Mouse (Mus musculus): ENCODE results near the gene Bcor.

Bcor gene

DNA sequence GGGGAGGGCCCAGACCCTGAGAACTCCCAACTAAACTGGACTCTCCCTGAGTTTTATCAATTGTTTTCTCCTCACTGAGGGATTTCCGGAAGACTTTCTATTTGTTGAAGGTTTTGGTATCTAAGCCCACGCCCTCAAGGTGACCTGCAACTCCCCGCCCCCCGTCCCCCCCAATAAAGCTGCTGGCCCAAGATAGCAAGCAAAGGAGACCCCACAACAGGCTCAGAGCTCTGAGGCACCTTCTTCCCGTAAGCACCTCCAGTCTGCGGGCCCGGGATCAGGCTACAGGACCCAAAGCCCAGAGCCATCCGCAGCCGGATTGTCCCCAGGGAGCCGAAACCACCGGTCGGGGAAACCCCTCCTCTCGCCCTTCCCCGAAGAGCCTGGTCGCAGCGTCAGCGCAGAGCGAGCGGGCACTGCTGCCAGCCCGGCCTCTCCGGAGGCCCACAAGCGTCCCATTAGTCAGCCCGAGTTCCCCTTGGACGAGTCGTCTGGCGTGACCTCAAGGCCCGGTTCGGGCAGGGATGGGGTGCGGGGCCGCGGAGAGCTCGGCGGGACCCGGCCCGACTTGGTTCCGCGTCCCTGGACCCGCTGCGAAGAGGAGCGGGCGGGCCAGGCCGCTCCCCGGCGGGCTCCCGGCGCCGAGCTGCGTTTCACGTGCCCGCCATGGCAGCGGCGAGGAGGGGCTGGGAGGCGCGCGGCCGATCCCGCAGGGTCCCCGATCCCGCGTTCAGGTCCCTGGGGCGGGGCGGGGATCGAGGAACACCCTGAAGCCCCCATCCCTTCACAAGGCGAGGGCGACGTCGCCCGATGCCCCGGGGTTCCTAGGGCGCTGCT is 73.3 kb downstream of the Bcor start:
- DNase-seq (ENCODE audit: low spot score in 2 of 2), result peak; percentile 60 to 71

DNA sequence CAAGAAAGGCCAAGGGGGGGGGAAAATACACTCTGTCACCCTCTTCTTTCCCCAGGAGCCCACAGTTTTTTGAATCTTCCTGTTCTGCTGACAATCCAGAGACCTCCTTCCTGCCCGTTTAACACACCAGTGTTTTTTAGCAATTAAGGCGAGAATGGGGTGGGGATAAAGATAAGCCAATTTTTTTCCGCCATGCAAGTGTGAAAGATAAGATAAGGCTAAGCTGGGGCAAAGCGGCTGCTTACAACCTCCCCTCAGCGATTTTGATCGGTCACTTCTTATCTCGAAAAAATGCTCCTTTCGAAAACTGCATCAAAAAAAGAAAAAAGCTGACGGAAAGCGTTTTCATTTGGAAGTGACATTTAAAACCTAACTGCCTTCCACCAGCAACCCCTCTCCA is 74.2 kb downstream of the Bcor start:
- no peak for DNase-seq (ENCODE audit: low spot score in 2 of 2)

DNA sequence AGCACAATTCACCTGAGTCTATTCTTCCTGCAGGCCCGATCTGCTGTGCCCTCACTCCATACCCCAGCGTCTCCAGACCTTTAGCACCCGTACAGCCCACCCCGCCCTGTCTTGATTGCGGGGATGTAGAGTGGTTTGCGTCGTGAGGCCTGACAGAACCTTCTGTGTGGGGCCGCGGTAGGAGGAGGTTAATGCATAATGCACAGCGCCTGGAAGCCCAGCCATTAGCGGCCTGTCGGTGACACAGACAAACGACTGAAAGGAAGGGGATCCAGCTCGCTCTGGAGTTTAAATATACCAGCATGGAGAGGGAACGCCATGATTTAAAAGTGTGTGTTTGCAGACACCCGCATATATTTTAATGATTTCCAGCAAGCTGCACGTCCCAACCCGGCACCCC is 74.9 kb downstream of the Bcor start:
- DNase-seq (ENCODE audit: low spot score in 2 of 2), result no peak

DNA sequence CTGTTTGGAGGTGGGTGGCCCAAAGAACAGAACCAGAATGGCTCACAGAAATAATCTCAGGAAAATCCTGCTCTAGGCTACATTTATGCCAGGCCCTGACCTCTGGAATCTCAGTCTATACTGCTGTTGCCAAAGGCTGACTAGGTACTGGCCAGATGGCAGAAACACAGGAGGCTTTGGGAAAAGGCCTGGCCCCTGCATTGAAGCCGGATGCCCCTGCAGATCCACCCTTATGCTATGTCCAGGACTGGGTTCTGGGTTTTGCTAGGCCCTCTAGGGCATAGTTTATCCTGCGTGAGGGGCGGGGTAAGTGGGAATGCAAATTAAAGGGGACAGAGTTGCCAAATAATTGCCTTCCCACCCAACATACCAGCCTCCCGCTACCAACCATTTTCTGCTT is 75.5 kb downstream of the Bcor start:
- no peak for DNase-seq (ENCODE audit: low spot score in 2 of 2)

GRCm38 (mm10) chrX:12083631-12084030 is 76.5 kb downstream of the Bcor start:
- no peak for DNase-seq (ENCODE audit: low spot score in 2 of 2)

- peak in 1 of 2 experiments; percentile 22 for DNase-seq (ENCODE audit: low spot score in 2 of 2)
Observed at GRCm38 (mm10) chrX:12082736-12083135, 77.4 kb downstream of the Bcor start.

- no peak for DNase-seq (ENCODE audit: low spot score in 2 of 2)
Observed at GRCm38 (mm10) chrX:12082184-12082583, 78.0 kb downstream of the Bcor start.

DNA sequence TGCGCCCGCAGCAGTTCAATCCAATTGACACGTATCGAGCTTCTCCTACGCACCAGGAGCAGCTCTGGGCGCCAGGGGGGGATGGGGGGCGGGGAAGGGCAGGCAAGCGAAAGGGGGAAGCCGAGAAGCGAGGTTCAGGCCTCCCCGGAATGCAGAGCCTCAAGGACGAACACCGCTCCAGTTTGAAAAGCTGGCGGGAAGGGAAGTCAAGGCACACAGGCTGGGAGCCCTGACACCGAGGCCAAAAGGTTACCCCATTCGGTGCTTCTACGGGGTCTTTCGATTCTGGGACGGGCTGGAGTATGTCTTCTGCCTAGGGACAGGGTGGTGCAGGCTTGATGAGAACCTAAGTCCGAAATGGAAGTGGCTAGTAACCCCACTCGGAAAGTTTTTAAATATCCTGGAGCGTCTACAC is 78.4 kb downstream of the Bcor start:
- DNase-seq (ENCODE audit: low spot score in 2 of 2), result peak in 1 of 2 experiments; percentile 16

GRCm38 (mm10) chrX:12080904-12081740 is 79.0 kb downstream of the Bcor start:
- peak; percentile 32 to 63 for DNase-seq (ENCODE audit: low spot score in 2 of 2)

DNA sequence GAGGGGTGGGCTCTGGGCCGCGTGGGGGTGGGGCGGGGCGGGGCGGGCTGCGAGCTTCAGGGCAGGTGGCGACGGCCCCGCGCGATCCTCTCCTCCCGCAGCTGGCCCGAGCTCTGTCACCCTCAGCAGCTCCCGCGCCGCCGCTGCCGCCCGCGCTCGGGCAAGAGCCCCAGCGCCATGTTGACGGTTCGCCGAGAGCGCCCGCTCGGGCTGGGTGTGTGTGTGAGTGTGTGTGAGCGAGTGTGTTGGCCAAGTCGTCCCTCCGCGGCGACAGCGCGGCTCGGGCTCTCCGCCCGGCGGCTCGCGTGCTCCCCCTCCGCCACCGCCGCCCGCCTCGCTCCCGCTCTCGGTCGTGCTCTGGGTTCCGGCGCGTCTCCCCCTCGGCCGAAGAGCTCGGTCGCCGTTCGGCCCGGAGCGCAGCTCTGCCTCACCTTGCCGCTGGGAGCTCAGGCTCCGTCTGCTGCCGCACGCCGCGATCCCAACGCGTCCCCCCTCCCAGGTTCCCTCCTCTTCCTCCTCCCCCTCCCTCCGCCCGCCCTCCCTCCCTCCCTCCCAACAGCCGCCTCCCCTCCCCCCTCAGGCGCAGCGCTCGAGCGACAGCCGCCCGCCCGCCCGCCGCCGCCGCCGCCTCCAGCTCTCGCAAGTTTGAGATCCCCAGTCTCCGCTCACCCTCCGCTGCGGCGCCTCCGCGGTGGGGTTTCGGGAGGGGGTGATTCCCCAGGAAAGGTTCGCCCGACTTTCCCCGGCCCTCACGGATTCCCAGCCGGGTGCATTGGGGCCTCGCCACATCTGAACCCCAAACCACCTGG is 79.9 kb downstream of the Bcor start:
- DNase-seq (ENCODE audit: low spot score in 2 of 2), result peak; percentile 59 to 76

- DNase-seq (ENCODE audit: low spot score in 2 of 2), result peak; percentile 63 to 71
Observed at GRCm38 (mm10) chrX:12079309-12080094, 80.7 kb downstream of the Bcor start.

GRCm38 (mm10) chrX:12079059-12079308 is 81.2 kb downstream of the Bcor start:
- no peak for DNase-seq (ENCODE audit: low spot score in 2 of 2)

DNA sequence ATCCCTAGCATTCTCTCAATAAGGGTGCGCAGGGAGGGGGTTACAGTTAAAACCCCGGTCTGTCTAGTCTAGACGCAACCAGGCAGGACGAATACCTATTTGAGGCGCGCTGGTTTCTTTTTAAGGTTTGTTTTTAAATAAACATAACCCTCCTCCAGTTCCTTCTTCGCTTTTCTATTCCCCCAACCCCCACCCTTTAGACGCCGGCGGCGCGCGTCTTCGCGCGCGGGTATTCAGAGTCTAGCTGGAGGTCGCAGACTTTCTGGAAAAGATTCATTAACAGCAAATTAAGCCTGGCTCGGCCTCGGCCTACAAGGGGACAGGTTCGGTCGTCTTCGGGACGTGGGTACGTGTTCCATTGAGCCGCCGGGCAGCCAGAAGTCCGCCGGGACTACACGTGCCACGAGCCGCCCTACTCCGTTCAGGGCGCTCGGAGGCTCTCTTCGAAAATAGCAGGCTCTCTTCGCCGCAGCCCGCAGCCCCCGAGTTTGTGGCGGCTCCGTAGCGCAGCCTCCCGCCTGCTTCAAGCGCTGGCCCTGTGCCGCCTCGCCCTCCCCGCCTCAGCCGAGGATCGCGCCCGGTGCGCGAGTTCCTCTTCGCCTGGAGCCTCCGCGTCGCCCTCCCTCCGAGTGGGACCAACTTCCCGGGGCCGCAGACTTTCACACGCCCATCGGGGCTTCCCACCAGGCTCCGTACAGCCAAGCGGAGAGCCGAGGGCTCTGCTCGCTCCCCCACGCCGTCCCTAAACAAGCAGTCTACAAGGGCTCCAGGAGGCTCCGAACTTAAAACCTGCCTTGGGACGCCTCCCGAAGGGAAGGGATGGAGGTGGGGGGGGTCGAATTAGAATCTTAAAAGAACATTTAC is 81.7 kb downstream of the Bcor start:
- DNase-seq (ENCODE audit: low spot score in 2 of 2), result peak; percentile 51 to 62

DNA sequence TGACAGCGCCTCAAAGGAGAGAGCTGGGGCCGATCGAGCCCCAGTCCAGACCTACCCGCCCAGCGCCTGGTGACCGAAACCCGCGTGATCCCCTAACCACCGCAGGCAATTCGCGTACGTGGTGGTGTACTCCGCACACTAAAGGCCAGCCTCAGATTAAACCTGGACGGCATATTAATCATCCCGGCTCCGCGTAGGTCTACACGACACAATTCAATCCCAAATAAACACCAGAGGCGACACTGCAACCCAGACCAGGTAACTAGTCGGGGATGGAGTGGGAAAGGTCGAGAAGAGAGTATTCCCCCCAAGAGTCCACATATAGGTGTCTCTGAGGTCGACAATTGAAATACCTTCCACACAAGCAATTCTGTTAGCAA is 82.6 kb downstream of the Bcor start:
- DNase-seq (ENCODE audit: low spot score in 2 of 2), result peak; percentile 27 to 41

- peak; percentile 53 to 71 for DNase-seq (ENCODE audit: low spot score in 2 of 2)
Observed at GRCm38 (mm10) chrX:12076763-12077600, 83.2 kb downstream of the Bcor start.

DNA sequence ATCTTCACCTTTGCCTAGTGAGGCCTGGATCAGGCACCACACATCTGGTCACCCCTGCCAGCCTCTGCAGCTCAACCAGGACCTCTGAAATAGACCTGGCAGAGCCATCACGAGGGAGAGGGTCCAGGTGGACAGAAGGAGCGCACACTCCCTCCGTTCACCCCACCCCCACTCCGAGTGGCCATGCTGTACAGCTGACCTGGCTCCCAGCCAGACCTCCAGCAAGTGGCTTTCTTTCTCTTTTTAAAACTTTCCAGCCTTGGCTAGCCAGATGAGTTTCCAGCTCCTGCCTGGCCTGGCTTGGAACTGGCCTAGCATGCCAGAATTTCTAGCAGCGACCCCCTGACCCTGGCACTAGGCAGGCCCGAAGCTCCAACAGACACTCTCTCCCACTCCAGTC is 87.4 kb downstream of the Bcor start:
- no peak for DNase-seq (ENCODE audit: low spot score in 2 of 2)

DNA sequence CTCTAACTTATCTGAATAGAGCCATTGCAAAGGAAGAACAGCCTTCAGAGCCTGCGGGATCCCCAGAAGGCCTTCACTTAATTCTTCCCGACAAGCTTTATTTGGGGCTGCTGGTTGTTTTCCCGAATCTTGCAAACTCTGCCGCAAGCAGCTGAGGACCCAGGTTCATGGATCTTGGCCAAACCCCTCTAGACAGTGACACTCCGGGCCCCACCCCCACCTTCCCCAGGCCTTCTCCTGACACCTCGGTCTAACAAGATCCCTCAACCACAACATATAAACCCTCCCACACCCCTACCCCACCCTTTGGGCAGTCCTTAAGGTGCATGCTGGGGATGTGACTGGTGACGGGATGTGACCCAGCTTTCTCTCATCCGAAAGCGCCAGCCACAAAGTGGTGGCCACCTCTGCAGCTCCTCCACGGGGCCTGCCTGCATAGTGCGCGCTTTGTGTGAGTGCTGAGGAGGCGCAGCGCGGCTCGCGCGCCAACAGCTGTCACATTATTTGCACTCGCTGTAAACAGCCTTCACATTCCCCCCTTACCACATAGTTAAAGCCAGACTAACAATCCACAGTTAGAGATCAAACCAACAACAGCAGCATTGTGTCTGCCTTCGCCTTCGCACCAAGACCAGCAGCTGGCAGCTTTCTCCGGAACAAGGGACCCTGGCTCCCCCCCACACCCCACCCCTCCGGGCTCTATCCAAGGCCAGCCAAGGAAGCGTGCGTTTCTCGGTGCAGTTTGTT is 91.0 kb downstream of the Bcor start:
- DNase-seq (ENCODE audit: low spot score in 2 of 2), result no peak

DNA sequence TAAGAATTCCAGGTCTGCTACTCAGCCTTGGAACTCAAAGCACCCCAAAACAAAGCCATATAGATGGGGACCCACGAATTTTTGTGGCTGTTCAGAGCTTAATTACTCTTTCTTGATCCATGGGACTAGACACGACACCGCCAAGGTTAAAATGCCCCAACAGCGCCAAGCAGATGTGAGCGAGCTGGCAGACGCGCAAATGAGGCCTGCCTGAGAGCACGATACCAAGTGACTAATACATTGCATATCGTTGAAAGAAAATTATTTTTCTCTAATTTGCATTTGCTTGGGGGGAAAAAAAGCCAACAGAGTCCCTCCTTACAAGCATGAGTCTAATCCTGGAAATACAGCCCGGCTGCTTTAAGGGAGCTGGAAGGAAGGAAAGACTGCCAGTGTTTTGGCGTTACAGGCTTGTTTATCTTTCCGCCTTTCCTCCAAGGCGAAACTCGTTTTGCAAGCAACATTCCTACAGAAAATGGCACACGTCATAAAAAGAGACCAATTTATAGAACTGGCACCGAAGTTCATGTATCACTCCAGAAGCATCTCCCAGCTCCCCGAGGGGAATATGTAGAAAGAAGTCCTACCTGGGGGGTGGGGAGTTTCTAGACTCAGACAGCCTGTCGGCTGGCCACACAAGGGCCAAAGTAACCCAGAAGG is 92.2 kb downstream of the Bcor start:
- no peak for DNase-seq (ENCODE audit: low spot score in 2 of 2)
